Mouse (Mus musculus) embryonic facial prominence, embryonic 11.5 days (tissue): ENCODE measurements around the gene Cfap54. TPM values are rescaled to one million over a fixed set of nuclear protein-coding genes. Genes with fewer than 3 reads are reported as not detected.

Source experiments
- ATAC-seq: fragments of 200-750 bp; cut with Nextera tagmentation; replicated peaks from 2 replicates; pipeline ENCODE4 v1.8.0; 2017; ENCODE audit warnings: low read depth; ENCODE audit not compliant: insufficient number of reproducible peaks, low FRiP score, low TSS enrichment
- DNase-seq: peaks from one replicate; pipeline ENCODE4 v3.0.0-alpha.2; 2015; ENCODE audit warnings: low spot score
- H3K27ac ChIP-seq: fragments of 300-500 bp; sonication (generic); replicated peaks from 2 replicates; pipeline ENCODE4 v1.5.1; 2014; ENCODE audit warnings: mild to moderate bottlenecking, low read depth, low read length, control low read depth
- H3K27me3 ChIP-seq: fragments of 300-500 bp; sonication (generic); 2 replicates; pipeline ENCODE4 v1.6.1; 2014; ENCODE audit warnings: mild to moderate bottlenecking, low read length, moderate library complexity, mixed read lengths; ENCODE audit not compliant: control insufficient read depth, insufficient read depth
- H3K36me3 ChIP-seq: fragments of 300-500 bp; sonication (generic); replicated peaks from 2 replicates; pipeline ENCODE4 v1.6.1; 2014; ENCODE audit warnings: low read depth, mild to moderate bottlenecking, low read length, moderate library complexity, mixed read lengths; ENCODE audit not compliant: control insufficient read depth, insufficient read depth
- H3K4me1 ChIP-seq: fragments of 300-500 bp; sonication (generic); 2 replicates; pipeline ENCODE4 v1.6.1; 2014; ENCODE audit warnings: low read length, mixed read lengths; ENCODE audit not compliant: control insufficient read depth, insufficient read depth
- H3K4me2 ChIP-seq: fragments of 300-500 bp; sonication (generic); 2 replicates; pipeline ENCODE4 v1.6.1; 2014; ENCODE audit warnings: low read depth, mild to moderate bottlenecking, control low read depth, low read length, moderate library complexity
- H3K4me3 ChIP-seq: fragments of 300-500 bp; sonication (generic); 2 replicates; pipeline ENCODE4 v1.5.1; 2014; ENCODE audit warnings: low read depth, low read length, control low read depth
- H3K9ac ChIP-seq: fragments of 300-500 bp; sonication (generic); replicated peaks from 2 replicates; pipeline ENCODE4 v1.6.1; 2014; ENCODE audit warnings: mild to moderate bottlenecking, control low read depth, low read length
- H3K9me3 ChIP-seq: fragments of 300-500 bp; sonication (generic); replicated peaks from 2 replicates; pipeline ENCODE4 v1.6.1; 2016; ENCODE audit warnings: mild to moderate bottlenecking, low read length, inconsistent platforms, mixed read lengths; ENCODE audit not compliant: control insufficient read depth
- whole genome bisulfite sequencing: fragments of 180-500 bp; shearing (Covaris S2); extraction: QIAGEN DNeasy Blood & Tissue Kit; methylation state at CpG from one replicate; pipeline ENCODE4 v1.1.7; 2014; 5-methylcytosine and 5-hydroxymethylcytosine counted together
- polyA plus RNA-seq: library from polyadenylated mRNA; unstranded; fragments of >200 nt; fragmentation: Nextera tagmentation; extraction: Ambion mirVana; gene quantifications from 2 replicates; pipeline ENCODE4 v1.2.1, GENCODE M21; 2014

Gene Cfap54
- polyA plus RNA-seq, 1 experiment from 2014 or later = not detected

DNA sequence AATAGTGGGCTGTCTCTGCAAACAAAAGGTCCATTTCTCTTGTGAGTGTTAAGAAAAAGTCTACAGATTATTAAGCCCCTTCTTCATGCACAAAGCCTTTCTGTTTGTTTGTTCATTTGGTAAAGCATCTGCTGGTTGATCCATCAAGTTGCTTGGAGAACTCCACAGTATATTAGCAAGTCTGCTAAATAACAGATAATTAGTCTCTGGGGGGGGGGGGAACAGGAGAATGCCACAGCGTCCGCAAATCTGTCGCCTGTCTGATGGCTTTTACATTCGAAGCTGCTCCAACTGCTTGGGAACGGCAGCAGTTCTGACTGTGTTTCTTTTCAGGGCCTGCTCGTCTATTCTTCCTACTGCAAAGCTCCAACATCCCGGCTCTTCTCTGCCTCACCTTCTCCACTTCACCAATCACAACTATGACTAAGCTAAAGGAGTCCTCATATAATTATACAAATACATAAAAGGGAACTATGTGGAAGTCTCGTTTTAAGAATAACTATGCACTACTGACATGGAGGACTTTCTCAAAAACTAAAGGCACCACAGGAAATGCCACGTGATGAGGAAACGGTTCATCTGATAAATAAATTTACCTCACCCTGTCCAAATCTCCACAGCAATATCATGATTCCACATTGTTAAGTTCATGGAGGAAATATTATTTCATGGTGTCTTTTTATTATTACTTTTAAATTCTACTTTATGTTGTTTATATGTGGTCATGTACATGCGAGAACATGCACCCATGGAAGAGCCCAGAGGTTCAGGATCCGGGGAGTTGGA is 41.2 kb upstream of the Cfap54 start:
- H3K9me3 ChIP-seq = no peaks in the 10 kb centered on the region

DNA sequence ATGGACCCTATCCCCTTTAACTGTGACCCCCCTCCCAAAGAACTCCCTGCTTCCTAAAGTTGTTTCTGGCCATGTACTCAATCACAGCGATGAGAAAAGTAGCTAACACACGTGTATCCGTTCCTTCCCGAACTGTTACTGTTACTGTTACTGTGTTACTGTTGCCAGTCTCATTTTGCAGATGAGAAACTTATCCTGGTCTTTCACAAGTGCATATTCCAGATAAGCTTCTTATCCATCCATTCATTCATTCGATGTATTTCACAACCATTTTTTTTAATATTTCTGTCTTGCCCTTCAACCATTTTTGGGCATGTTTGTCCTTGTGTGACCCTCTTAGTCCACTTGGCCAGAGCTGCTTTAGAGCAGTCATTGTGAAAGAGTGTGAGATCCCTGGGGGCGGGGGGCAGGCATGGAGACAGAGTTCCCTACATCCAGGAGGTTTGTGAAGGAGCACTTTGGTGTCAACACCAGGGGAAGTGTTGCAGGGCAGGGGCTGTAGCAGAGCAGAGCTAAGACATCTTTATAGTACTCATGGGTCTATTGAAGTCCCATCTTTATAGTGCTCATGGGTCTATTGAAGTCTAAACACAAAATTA is 39.9 kb upstream of the Cfap54 start:
- Histone ChIP-seq H3K4me2 (no peak overlapping the region), H3K9me3 (no peaks in the 10 kb centered on the region), H3K27ac (no peak overlapping the region), H3K4me1 (no peaks in the 10 kb centered on the region), H3K4me3 (no peak overlapping the region), H3K27me3 (no peaks in the 10 kb centered on the region), H3K9ac (no peak overlapping the region), H3K36me3 (no peaks in the 10 kb centered on the region)
- DNase-seq (no peak), ATAC-seq (no peak)
- 91% methylated on average over 6 of the region's 6 CpGs for WGBS

More for the DNA sequence above, 41.2 kb upstream of the Cfap54 start:
- Histone ChIP-seq H3K4me3 (no peak overlapping the region), H3K27me3 (no peaks in the 10 kb centered on the region), H3K27ac (no peak overlapping the region), H3K4me2 (no peak overlapping the region), H3K36me3 (no peaks in the 10 kb centered on the region), H3K4me1 (no peaks in the 10 kb centered on the region), H3K9ac (no peak overlapping the region)
- ATAC-seq = no peak
- no peak for DNase-seq
- WGBS = 67% methylated on average over 12 of the region's 12 CpGs

DNA sequence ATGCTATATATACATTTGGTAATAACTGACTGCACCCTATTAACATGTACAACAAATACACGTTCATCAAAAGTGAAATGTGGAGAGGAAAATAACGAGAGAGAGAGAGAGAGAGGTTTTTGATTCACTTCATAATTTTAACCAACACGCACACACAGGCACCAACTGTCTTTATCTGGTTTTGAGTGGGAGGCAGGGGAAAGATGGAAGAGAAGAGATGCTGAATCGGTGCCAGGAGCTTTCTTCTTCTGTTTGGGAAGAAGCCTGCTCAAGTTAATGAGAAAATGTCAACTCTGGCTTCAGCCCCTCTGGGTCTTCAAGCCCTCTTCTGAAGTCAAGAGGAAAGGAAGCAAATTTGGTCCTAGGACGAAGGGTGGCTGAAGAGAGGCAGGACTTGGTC is 38.4 kb upstream of the Cfap54 start:
- no peak overlapping the region for H3K27ac ChIP-seq
- no peaks in the 10 kb centered on the region for H3K27me3 ChIP-seq
- H3K4me2 ChIP-seq = no peak overlapping the region
- H3K9me3 ChIP-seq = no peaks in the 10 kb centered on the region
- no peaks in the 10 kb centered on the region for H3K36me3 ChIP-seq
- ATAC-seq (no peak), DNase-seq (no peak)
- H3K4me1 ChIP-seq = no peaks in the 10 kb centered on the region
- H3K4me3 ChIP-seq = no peak overlapping the region
- 85% methylated on average over 5 of the region's 5 CpGs for WGBS
- H3K9ac ChIP-seq = no peak overlapping the region

DNA sequence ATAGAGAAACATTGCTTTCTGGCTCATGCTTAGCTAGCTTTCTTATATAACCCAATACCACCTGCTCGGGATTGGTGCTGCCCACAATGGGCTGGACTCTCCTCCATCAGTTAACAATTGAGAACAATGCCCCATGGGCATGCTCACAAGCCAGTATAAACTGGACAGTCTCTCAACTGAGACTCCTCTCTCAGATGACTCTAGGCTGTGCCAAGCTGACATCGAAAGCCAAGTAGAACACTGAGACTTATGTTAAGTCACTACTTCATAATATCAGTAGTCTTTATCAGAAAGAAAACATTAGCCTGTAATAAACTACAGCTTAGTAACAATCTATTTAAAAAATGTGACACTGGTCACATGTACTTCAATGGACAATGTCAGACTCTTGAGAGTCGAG is 35.2 kb upstream of the Cfap54 start:
- Histone ChIP-seq H3K9me3 (no peaks in the 10 kb centered on the region), H3K9ac (no peak overlapping the region), H3K4me2 (no peak overlapping the region), H3K4me1 (no peaks in the 10 kb centered on the region), H3K27me3 (no peaks in the 10 kb centered on the region), H3K4me3 (no peak overlapping the region), H3K36me3 (no peaks in the 10 kb centered on the region), H3K27ac (no peak overlapping the region)
- DNase-seq = no peak
- WGBS = 92% methylated on average over 3 of the region's 3 CpGs
- ATAC-seq = no peak

DNA sequence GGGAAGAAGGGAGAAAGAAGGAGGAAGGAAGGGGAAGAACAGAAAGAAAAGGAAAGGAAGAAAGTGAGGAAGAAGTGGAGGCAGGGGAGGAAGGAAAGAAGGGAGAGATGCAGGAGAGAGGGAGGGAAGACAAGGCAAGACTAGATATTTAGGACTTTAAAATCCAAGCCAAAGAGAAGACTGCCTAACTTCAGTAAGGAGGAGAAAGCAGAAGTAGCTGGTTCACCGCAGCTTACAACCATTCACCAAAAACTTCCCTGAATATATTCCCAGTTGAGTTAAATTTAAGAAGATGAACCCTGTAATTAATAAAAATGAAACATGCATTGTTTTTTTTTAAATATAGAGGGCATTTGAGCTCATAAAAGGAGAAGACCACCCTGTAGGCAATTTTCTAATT is 34.3 kb upstream of the Cfap54 start:
- DNase-seq (no peak), ATAC-seq (no peak)
- Histone ChIP-seq H3K4me2 (no peak overlapping the region), H3K4me3 (no peak overlapping the region), H3K27me3 (no peaks in the 10 kb centered on the region), H3K36me3 (no peaks in the 10 kb centered on the region), H3K27ac (no peak overlapping the region), H3K4me1 (no peaks in the 10 kb centered on the region), H3K9ac (no peak overlapping the region), H3K9me3 (no peaks in the 10 kb centered on the region)
- 97% methylated on average over 1 of the region's 1 CpGs for WGBS

DNA sequence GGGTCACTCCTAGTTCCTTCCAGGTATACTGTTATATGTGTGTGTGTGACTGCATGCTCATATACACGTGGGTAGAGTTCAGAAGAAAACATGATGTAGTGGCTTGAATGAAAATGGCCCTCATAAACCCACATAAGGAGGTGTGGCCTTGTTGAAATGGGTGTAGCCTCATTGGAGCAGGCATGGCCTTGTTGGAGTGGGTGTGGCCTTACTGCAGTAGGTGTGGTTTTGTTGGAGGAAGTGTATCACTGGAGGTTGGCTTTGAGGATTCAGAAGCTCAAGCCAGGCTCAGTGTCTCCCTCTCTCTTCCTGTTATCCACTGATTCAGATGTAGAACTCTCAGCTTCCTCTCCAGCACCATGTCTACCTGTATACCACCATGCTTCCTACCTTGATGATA is 33.4 kb upstream of the Cfap54 start:
- Histone ChIP-seq H3K9ac (no peak overlapping the region), H3K4me2 (no peak overlapping the region), H3K27ac (no peak overlapping the region), H3K4me1 (no peaks in the 10 kb centered on the region), H3K4me3 (no peak overlapping the region), H3K27me3 (no peaks in the 10 kb centered on the region), H3K9me3 (no peaks in the 10 kb centered on the region), H3K36me3 (no peaks in the 10 kb centered on the region)
- 66% methylated on average over 1 of the region's 1 CpGs for WGBS
- ATAC-seq = no peak
- DNase-seq = no peak

DNA sequence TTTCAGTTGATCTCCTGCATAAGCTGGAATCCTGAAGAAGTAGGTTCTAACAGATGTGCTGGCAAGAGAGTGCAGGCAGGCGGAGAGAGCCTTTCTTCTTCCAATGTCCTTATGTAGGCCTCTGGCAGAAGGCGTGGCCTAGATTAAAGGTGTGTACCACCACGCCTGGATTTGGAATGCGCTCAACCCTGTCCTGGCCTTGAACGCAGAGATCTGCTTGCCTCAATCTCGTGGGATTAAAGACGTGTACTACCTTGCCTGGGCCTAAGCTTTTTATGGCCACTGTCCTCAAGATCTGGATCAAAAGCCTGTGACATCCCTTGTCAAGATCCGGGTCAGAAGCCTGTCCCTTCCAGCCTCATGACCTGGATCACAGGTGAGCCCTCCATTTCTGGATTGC is 32.5 kb upstream of the Cfap54 start:
- 87% methylated on average over 8 of the region's 8 CpGs for WGBS
- no peaks in the 10 kb centered on the region for H3K4me1 ChIP-seq
- H3K9ac ChIP-seq = no peak overlapping the region
- no peaks in the 10 kb centered on the region for H3K36me3 ChIP-seq
- no peak overlapping the region for H3K4me3 ChIP-seq
- H3K4me2 ChIP-seq = no peak overlapping the region
- no peak overlapping the region for H3K27ac ChIP-seq
- no peaks in the 10 kb centered on the region for H3K27me3 ChIP-seq
- H3K9me3 ChIP-seq = no peaks in the 10 kb centered on the region
- DNase-seq = no peak
- ATAC-seq = no peak

DNA sequence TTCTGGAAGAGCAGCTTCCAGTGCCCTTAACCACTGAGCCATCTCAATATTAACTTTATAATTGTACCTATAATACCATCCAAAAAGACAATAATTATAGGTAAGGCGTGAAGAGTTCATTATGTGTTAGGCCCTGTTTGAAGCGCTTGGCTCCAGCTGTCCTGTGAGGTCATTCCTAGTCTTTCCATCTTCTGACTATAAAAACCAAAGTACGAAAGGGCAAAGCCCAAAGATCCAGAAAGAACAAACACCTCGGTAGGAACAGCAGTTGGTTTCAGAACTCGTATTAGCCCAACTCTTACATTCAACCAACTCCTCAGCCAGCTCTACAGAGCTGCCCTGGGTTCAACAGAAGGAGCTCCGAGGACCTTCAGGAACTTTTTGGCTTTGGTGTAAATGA is 30.6 kb upstream of the Cfap54 start:
- H3K36me3 ChIP-seq = no peaks in the 10 kb centered on the region
- H3K27ac ChIP-seq = no peak overlapping the region
- no peak for DNase-seq
- no peak overlapping the region for H3K9ac ChIP-seq
- H3K4me2 ChIP-seq = no peak overlapping the region
- WGBS = 93% methylated on average over 6 of the region's 6 CpGs
- H3K4me3 ChIP-seq = no peak overlapping the region
- H3K27me3 ChIP-seq = no peaks in the 10 kb centered on the region
- no peak for ATAC-seq
- no peaks in the 10 kb centered on the region for H3K9me3 ChIP-seq
- H3K4me1 ChIP-seq = no peaks in the 10 kb centered on the region
